Mouse (Mus musculus) heart, embryonic 14.5 days (tissue): ENCODE results near the gene P4ha2. TPM values are rescaled to one million over a fixed set of nuclear protein-coding genes. Genes with fewer than 3 reads are reported as not detected.

Experiments
- ATAC-seq: fragments of 200-750 bp; cut with Nextera tagmentation; 2 replicates; pipeline ENCODE4 v1.8.0; 2017; ENCODE audit warnings: low read depth, moderate TSS enrichment; ENCODE audit not compliant: insufficient number of reproducible peaks, insufficient read depth, low FRiP score
- H3K27ac ChIP-seq, 2 experiments: fragments of 200-500 bp in 1 of 2; fragments of 300-500 bp in 1 of 2; sonication (generic) in 1 of 2; replicated peaks in 1 of 2; 2 replicates each; pipeline ENCODE4 v1.5.1; 2012 to 2014; ENCODE audit warnings: low read depth in 2 of 2, low read length in 2 of 2, control low read depth in 1 of 2, mild to moderate bottlenecking in 1 of 2, mixed read lengths in 1 of 2; ENCODE audit not compliant: control insufficient read depth in 1 of 2, insufficient read depth in 1 of 2
- H3K27me3 ChIP-seq: fragments of 300-500 bp; sonication (generic); 2 replicates; pipeline ENCODE4 v1.6.1; 2014; ENCODE audit warnings: mild to moderate bottlenecking, low read length, control low read depth; ENCODE audit not compliant: control insufficient read depth, insufficient read depth
- H3K36me3 ChIP-seq: fragments of 300-500 bp; sonication (generic); 2 replicates; pipeline ENCODE4 v1.6.1; 2014; ENCODE audit warnings: mild to moderate bottlenecking, control low read depth, low read length, mixed read lengths; ENCODE audit not compliant: control insufficient read depth, insufficient read depth
- H3K4me1 ChIP-seq, 2 experiments: fragments of 200-500 bp in 1 of 2; fragments of 300-500 bp in 1 of 2; sonication (generic) in 1 of 2; 2 replicates each; pipeline ENCODE4 v1.6.1; 2012 to 2014; ENCODE audit warnings: low read length in 2 of 2, control low read depth in 1 of 2, mixed read lengths in 1 of 2; ENCODE audit not compliant: control insufficient read depth in 2 of 2, insufficient read depth in 2 of 2
- H3K4me2 ChIP-seq: fragments of 300-500 bp; sonication (generic); 2 replicates; pipeline ENCODE4 v1.6.1; 2014; ENCODE audit warnings: mild to moderate bottlenecking, low read length
- H3K4me3 ChIP-seq, 2 experiments: fragments of 200-500 bp in 1 of 2; fragments of 300-500 bp in 1 of 2; sonication (generic) in 1 of 2; 2 replicates each; pipeline ENCODE4 v1.5.1; 2012 to 2014; ENCODE audit warnings: low read length in 2 of 2, mild to moderate bottlenecking in 2 of 2, control low read depth in 1 of 2, low read depth in 1 of 2, moderate library complexity in 1 of 2; ENCODE audit not compliant: control insufficient read depth in 1 of 2, insufficient read depth in 1 of 2
- H3K9ac ChIP-seq: fragments of 300-500 bp; sonication (generic); 2 replicates; pipeline ENCODE4 v1.6.1; 2014; ENCODE audit warnings: mild to moderate bottlenecking, low read length
- H3K9me3 ChIP-seq: fragments of 300-500 bp; sonication (generic); 2 replicates; pipeline ENCODE4 v1.6.1; 2016; ENCODE audit warnings: low read length, control low read depth; ENCODE audit not compliant: control insufficient read depth
- WGBS: fragments of 180-500 bp; shearing (Covaris S2); extraction: QIAGEN DNeasy Blood & Tissue Kit; methylation state at CpG from one replicate; pipeline ENCODE4 v1.1.7; 2014; 5-methylcytosine and 5-hydroxymethylcytosine counted together
- polyA plus RNA-seq: library from polyadenylated mRNA; unstranded; fragments of >200 nt; fragmentation: Nextera tagmentation; extraction: Ambion mirVana; gene quantifications from 2 replicates; pipeline ENCODE4 v1.2.1, GENCODE M21; 2014

P4ha2 gene
- polyA plus RNA-seq, 1 experiment from 2014 or later, result 40.6 TPM

- ATAC-seq, result no peak
- Histone ChIP-seq H3K36me3 (no peaks in the 10 kb centered on the region), H3K4me1 (peaks cover 0 to 3% of the 10 kb centered on the region in 2 experiments; a peak in 2 of 4 replicates), H3K4me2 (no peak overlapping the region), H3K27me3 (no peaks in the 10 kb centered on the region), H3K27ac (no peak overlapping the region), H3K9me3 (no peaks in the 10 kb centered on the region), H3K9ac (no peak overlapping the region), H3K4me3 (no peak overlapping the region)
- 59% methylated on average over 2 of the region's 2 CpGs for WGBS
Observed at GRCm38 (mm10) chr11:54160920-54161319, 61.0 kb downstream of the P4ha2 start.

GRCm38 (mm10) chr11:54161514-54161913, 61.6 kb downstream of the P4ha2 start:
- H3K9me3 ChIP-seq, result no peaks in the 10 kb centered on the region
- 44% methylated on average over 2 of the region's 2 CpGs for WGBS
- ATAC-seq, result no peak
- no peaks in the 10 kb centered on the region; a peak in 1 of 4 replicates for H3K4me1 ChIP-seq
- H3K4me2 ChIP-seq, result no peak overlapping the region
- no peak overlapping the region for H3K4me3 ChIP-seq
- no peaks in the 10 kb centered on the region for H3K27me3 ChIP-seq
- H3K27ac ChIP-seq, result no peak overlapping the region
- no peaks in the 10 kb centered on the region for H3K36me3 ChIP-seq
- no peak overlapping the region for H3K9ac ChIP-seq

- Histone ChIP-seq H3K4me2 (no peak overlapping the region), H3K27me3 (no peaks in the 10 kb centered on the region), H3K27ac (no peak overlapping the region), H3K4me1 (no peaks in the 10 kb centered on the region; a peak in 1 of 4 replicates), H3K9me3 (no peaks in the 10 kb centered on the region), H3K36me3 (no peaks in the 10 kb centered on the region), H3K9ac (no peak overlapping the region), H3K4me3 (no peak overlapping the region)
- WGBS, result 52% methylated on average over 1 of the region's 1 CpGs
- no peak for ATAC-seq
Observed at GRCm38 (mm10) chr11:54162968-54163367, 63.1 kb downstream of the P4ha2 start.

- no peak for ATAC-seq
- 51% methylated on average over 3 of the region's 3 CpGs for WGBS
- H3K27ac ChIP-seq, result no peak overlapping the region
Observed at GRCm38 (mm10) chr11:54169432-54170295, 69.8 kb downstream of the P4ha2 start.

GRCm38 (mm10) chr11:54171175-54171574, 71.3 kb downstream of the P4ha2 start:
- 76% methylated on average over 2 of the region's 2 CpGs for WGBS
- H3K27me3 ChIP-seq, result no peaks in the 10 kb centered on the region
- ATAC-seq, result no peak

More at GRCm38 (mm10) chr11:54169432-54170295, 69.8 kb downstream of the P4ha2 start:
- H3K4me2 ChIP-seq, result no peak overlapping the region
- H3K4me1 ChIP-seq, result no peaks in the 10 kb centered on the region
- H3K9ac ChIP-seq, result no peak overlapping the region
- H3K9me3 ChIP-seq, result peaks cover 3% of the 10 kb centered on the region; the same call in 1 of the 2 replicates
- H3K4me3 ChIP-seq, result no peak overlapping the region
- H3K27me3 ChIP-seq, result no peaks in the 10 kb centered on the region
- H3K36me3 ChIP-seq, result no peaks in the 10 kb centered on the region

GRCm38 (mm10) chr11:54174226-54174625, 74.3 kb downstream of the P4ha2 start:
- Histone ChIP-seq H3K9me3 (peaks cover 3% of the 10 kb centered on the region; the same call in 1 of the 2 replicates), H3K27me3 (no peaks in the 10 kb centered on the region), H3K27ac (no peak overlapping the region), H3K4me2 (no peak overlapping the region), H3K4me1 (no peaks in the 10 kb centered on the region), H3K4me3 (no peak overlapping the region), H3K9ac (no peak overlapping the region), H3K36me3 (no peaks in the 10 kb centered on the region)
- 91% methylated on average over 4 of the region's 4 CpGs for WGBS
- ATAC-seq, result no peak

More at GRCm38 (mm10) chr11:54171175-54171574, 71.3 kb downstream of the P4ha2 start:
- Histone ChIP-seq H3K4me1 (no peaks in the 10 kb centered on the region), H3K27ac (no peak overlapping the region), H3K4me2 (no peak overlapping the region), H3K4me3 (no peak overlapping the region), H3K36me3 (no peaks in the 10 kb centered on the region), H3K9me3 (peaks cover 3% of the 10 kb centered on the region; the same call in 1 of the 2 replicates), H3K9ac (no peak overlapping the region)

- H3K4me3 ChIP-seq, result no peak overlapping the region
- no peaks in the 10 kb centered on the region for H3K9me3 ChIP-seq
- H3K4me1 ChIP-seq, result no peaks in the 10 kb centered on the region
- ATAC-seq, result no peak
- no peak overlapping the region for H3K9ac ChIP-seq
- 56% methylated on average over 2 of the region's 2 CpGs for WGBS
- no peak overlapping the region for H3K4me2 ChIP-seq
- no peak overlapping the region for H3K27ac ChIP-seq
- no peaks in the 10 kb centered on the region for H3K27me3 ChIP-seq
- H3K36me3 ChIP-seq, result no peaks in the 10 kb centered on the region
Observed at GRCm38 (mm10) chr11:54174877-54175276, 75.0 kb downstream of the P4ha2 start.
